Mouse (Mus musculus) adrenal gland, adult (tissue): ENCODE results near the gene Otx1.

ENCODE experiments used
- DNase-seq, 2 experiments: peaks; one replicate each; pipeline ENCODE4 v3.0.0; 2022 to 2023; ENCODE audit warnings: low spot score in 1 of 2; ENCODE audit not compliant: inconsistent age in 2 of 2

The Otx1 gene

DNA sequence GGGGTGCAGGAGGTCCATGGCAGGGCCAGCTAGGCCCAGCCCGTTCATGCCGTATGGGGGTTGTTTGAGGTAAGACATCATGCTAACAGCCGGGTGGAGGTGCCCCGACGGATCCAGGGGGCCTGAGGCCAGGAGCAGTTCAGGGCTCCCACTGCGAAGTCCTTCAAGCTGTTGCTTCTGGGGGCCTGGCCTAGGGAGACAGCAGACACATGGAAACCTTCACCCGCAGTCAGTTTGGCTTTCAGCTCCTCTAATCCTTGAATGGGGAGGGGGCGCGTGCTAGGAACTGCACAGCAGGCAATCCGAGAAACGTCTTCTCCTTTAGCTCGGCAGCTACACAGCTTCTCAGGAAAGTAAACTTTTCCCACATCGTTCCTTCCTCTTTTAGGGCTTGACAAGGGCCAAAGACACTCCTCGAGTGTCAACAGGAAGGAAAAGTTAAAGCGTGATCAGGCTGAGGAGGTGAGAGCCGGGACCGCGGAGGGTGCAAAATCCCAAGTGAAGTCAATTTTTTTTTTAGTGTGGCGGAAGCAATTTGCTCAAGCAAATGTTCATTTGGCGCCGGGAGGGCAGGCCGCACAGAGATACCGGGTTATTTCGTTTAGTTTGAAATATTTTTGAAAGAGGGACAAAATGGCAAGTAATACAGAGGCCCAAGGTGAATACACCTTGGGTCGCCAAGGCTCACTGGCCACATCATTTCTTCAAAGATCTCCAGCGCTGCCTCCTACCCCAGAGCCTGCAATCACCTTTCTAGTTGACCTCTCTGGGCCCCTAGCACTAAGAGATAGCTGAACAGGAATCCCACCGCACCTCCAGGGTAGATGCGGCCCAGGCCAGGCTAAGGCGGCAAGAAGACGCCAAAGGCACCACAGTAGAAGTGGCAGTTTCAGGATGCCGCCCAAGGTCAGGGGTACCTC lies 3.0 kb downstream of the Otx1 start:
- DNase-seq, result peak in 1 of 2 experiments; percentile 44

DNA sequence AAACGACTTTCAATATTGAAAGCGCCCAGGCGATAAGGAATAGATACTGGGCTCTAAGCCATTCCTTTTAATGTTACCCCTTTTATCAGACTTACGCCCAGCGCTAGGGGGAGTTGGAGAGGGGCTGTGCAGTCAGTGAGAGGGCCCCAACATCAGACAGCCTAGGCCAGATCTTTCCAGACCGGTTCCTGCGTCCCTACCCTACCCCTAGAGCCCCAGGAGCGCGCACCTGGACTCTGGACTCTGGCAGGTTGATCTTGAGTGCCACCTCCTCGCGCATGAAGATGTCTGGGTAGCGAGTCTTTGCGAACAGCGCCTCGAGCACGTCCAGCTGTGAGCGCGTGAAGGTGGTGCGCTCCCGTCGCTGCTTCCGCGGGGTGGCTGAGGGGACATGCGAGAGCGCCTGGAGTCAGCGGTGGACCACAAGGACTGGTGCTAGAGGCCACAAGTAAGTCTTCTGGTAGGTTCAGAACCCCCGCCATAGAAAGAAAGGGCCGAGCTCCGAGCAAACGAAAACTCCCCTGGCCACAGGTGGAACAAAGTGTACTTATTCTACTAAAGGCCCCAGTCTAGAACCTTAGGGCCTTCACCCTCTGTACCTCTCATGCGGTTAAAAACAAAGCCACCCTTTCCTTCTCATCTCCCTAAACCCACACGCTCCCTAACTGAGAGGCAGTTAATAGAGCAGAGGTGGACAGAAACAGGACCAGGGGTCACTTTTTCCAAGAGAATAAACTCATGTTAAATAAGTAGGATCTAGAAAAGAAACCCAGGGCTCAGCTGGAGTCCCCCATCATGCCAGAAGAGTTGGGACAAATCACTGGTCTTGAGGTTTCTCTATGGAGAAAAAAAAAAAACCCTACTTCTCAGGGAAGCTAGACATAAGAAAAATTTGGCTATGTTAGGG lies 4.3 kb downstream of the Otx1 start:
- DNase-seq, result peak in 1 of 2 experiments; percentile 33

DNA sequence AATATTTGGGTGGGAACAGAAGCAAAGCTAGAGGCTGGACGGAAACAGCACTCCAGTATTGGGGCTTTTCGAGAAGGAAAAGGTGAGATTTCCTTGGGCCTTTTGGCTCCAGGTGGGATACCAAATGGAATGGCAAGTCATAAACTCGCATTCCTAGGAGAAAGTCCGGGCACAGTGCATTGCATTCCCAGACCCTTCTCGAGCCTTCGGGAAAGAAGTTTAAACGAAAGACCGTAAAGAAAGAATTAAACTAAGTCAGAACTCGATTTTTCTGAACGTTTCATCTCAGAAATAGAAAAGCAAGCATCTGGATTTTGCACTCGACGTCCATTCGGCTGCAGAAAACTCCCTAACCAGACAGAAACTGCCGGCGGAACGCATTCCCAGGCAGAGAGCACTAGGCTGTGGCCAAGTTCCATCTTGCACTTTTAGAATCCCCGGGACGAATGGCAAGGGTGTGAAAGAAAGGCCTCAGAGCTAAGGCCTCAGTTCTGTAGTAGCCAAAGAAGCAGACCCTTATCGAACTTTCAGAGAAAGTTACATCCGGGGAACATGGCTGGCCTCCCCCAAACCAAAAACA lies 5.0 kb downstream of the Otx1 start:
- peak in 1 of 2 experiments; percentile 59 for DNase-seq

DNA sequence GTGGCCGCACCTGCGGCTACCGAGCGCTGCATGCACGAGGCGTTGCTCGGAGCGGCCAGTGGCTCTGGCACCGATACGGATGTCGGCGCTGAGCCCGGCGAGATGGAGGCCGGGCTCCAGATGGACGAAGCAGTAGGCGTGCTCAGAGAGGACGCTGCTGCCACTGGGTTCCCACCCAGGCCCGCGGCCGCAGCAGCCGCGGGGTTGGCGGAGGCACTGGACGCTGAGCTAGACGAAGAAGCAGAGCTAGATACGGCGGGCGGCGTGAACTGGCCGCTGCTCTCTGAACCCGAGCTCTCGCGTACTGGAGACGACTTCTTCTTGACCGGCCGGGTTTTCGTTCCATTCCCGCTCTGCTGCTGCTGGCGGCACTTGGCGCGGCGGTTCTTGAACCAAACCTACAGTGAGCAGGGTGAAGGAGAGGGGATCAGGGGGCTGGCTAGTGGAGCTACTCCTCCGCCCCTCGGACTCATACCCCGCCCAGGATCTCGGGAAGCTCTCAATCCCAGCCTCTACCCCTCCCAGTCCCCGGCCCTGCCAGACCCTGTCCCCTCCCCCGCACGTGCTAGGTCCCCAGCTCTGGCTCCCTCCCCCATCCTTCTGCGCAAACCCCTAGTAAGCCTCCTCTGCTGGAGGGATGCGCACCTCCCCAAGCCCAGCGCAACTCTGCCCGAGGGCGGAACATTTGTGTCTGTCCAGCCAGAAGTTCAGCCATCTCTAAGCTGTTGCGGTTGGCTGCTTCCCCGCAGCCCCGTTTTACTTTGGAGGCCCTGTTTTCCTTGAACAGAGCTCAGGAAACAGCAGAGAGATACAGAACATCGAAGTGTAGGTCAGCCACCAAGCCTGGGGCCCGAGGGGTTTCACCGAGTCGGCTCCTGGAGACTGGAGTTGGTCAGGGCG lies 5.8 kb downstream of the Otx1 start:
- peak; percentile 6 to 59 for DNase-seq

DNA sequence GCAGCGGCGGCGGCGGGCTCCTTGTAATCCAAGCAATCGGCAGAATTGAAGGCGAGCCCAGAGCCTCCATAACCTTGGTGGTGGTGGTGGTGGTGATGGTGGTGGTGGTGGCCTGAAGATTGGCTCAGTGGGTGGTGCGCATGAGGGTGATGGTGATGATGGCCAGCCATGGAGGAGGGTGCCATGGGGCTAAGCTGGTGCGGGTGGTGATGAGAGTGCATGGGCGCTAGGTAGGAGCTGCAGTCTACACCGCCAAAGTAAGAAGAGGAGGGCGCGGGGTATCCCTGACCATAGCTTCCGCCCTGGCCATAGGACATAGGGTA lies 6.4 kb downstream of the Otx1 start:
- DNase-seq, result no peak

DNA sequence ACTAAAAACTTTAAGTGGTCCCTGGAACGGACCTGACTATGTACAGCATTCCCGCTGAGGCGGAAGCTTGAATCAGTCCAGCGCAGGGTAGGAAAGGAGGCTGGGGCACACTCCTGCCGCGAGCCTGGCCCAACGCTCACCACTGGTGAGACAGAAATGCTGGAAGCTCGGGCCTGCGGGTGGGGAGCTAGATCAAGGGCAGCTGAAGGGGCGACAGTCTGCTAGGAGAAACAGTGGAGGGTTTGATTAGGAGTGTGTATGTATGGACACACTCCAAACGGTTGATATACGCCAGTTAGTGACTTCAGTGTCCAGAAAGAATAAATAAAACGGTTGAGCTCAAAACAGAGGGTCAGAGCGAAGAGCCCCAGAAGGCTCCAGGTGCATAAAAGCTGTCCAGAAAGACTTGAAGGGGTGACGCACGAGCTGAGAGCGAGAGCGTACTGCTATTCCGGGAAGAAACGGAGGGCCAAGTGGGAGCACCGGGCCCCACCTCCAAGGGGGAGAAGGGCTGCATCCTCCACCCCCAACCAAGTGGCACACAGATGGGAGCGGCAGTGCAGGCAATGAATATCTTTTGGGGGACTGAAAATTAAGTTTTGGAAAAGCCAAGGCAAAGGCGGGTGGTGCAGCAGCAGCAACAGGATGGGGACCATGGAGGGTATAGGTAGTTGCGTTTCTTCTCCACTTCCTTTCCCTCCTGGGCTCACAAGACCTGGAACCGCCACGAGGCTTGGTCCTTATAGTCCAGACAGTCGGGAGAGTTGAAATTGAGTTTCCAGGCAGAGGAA lies 7.0 kb downstream of the Otx1 start:
- DNase-seq, result peak in 1 of 2 experiments; percentile 35

DNA sequence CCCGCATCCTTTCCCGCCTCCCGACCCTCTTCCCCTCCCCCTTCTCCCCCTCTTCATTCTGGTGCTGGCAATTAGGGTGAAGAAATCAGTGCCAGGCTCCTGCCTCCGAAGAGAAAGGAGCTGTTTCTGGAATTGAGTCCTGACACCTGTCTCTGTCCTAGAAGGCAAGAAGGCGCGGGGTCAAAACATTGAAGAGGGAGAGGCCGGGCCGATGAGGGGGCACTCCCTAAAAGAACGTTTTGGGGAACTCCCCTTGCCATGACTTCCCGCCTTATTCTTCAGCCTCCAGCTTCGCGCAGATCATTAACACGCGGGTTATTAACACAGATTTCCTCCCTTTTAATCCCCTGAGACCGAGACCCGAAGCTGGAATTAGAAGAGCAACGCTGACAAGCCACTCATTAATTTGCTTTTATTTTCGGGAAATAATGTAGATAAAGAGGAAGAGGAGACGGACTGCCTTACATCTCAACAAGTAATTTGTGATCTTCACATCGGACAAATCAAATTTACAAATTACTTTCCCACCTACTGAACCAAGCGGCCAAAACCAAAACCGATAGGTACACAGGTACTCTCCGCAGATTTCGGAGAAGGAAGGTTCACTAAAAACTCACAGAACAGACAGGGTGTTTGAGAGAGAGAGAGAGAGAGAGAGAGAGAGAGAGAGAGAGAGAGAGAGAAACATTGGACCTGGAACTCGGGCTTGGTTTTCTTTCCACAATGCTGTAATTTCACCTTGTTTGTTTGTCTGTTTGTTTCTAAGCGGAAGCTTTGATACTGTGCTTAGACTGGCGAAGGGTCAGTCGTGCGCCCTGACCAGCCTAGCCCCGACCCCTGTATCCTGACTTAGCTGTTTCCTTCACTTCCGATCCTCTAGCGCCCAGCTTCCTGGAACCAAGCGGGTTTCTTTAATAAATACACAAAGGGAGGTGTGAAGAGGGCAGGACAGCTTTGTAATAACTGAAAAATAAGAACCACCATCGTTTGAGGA lies 8.0 kb downstream of the Otx1 start:
- peak; percentile 6 to 50 for DNase-seq

DNA sequence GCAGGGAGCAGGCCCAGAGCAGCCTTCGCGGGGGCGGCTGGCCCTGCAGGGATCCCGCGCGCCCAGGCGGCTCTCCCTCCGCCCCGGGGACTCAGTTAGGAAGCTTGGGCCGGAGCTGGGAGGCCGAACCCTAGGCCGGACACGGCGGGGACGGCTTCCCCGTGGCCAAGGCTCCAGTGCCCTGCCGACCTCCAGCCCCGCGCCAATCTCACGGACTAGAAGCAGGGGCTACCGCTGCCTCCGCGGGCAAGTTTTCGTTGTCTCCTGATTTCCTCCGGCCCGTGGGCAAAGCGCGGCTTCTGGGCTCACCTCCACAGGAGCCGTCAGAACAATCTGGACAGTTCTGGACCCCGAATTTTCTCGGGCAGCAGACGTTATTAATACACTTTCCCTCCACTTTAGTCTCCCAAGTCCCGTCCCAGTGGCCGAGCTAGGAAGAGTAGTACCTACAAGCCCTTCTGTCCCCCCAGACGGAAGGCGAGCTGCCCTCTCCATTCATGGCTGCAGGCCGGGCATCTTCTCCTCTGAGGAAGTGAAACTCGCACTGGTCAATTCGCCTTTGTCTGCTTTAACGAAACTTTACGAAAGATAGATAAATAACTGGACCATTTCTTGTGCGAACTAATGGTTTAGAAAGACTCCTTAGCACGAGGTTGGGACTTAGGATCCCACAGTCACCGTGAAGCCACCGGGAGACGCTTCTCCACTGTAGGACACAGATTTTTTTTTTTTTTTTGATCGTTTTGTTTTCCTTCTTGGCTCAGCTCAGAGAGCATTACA lies 8.9 kb downstream of the Otx1 start:
- DNase-seq, result peak; percentile 27 to 85

DNA sequence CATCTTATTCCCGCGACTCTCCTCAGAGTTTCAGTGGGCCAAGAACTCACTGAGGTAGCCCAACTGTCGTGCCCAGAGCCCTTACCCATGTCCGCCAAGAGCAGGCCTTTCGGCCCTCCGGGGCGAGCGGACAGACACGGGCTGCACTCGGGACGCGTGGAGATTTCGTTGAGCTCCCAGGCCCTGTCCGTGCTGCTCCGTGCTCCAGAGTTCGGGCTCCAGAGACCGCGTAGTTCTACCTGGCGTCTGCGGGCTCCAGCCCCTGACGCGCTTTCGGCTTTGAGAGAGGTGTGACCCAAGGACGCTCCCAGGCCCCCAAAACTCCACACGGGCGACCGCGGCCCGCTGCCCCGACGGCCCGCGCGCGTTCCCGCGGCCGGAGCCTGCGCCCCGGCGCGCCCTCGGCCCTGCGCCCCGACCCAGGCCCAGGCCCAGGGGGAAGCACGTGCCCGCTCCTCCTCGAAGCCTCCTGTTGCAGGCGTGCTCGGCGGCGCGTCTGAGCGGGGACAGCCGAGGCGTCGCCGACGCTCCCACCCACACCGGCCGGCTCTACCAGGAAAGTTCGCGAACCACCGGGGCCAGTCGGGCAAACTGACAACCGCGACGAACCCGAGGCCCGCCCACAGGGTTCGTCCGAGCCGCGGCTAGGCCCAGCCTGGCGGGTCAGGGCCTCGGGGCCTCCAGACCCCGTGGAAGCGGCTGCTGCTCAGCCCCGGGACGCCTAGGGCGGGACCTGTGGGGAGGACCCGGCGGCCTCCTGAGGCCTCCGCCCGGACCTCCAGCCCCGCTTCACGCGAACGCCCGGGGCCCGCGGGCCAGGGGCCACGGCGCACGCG lies 9.7 kb downstream of the Otx1 start:
- DNase-seq, result peak; percentile 7 to 28

DNA sequence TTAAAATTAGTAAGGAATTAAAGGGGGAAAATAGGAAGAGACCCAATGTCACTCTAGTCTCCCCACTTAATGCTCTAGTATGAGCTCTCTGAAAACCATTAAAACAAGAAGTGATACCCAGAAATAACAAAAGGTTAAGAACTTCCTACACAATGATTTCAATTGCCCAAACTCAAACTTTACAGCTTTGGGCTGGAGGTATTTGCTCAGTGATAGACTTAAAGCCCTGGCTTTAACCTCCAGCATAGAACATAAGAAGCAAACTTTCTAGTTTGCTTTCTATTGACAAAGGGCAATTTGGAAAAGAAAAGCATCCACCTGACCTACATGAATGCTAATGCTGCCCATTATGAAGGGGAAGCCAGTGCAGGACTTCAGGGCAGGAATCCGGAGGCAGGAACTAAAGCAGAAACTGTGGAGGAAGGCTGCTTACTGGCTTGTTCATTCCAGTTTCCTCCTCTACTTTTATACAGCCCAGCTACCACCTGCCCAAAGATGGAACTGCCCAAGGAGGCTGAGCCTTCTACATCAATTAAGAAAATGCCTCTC lies 14.2 kb downstream of the Otx1 start:
- DNase-seq, result no peak

DNA sequence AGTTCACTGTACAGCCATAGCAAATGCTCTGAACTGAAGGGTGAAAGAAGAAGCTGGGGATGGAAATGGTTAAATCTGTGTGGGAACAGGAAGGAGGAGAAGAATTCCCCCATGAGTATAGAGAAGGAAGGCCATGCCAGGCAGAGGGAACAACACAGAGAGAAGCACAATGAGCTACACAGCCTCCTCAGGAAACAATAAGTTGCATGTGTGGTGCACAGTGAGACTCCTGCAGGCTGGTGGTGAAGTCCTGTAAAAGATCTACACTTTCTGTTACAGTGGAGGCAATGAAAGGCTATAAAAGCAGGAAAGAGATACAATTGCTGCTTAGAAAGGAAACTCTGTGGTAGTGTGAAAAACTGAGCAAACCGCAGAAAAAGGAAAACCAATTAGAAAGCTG lies 17.6 kb downstream of the Otx1 start:
- no peak for DNase-seq

DNA sequence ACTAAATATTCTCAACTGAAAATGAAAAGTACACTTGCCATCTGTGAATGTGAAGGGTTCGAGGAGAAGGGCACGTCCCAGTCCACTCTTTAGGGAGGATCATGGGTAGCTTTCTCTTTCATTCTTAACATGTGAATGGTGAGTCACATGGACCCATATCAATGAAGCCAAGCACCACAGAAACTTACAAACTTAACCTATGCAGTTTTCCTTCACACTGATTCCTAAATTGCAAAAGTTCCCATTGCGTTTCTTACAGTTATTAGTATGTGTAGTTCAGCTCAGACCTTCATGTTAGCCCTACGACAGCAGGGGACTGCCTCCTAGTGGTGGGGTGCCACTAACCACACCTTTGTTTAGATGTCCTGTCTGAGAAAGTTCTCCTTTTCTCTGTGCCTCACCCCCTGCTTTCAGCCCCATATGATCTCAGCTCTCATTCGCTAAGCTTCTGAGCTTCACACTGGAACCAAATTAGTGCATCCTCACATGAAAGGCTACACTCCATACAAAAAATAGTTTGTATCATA lies 28.6 kb downstream of the Otx1 start:
- DNase-seq, result peak in 1 of 2 experiments; percentile 20

DNA sequence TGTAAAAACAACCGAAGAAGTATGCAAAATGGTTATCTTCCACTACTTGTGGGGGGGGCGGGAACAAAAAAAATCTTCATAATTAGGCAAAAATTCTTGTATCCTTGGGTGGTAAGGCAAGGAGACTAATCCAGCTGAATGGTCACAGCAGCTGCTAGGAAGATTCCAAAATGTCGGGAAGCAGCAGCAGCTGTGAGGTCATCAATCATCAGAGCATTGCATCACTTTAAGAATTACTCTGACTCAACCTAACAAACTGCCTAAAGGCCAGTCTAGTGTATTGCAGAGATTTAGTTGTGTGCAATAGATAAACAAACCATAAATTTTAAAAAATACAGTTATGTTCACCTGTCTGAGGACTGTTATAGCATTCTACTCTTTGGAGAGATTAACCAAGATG lies 29.1 kb downstream of the Otx1 start:
- DNase-seq, result peak in 1 of 2 experiments; percentile 65

DNA sequence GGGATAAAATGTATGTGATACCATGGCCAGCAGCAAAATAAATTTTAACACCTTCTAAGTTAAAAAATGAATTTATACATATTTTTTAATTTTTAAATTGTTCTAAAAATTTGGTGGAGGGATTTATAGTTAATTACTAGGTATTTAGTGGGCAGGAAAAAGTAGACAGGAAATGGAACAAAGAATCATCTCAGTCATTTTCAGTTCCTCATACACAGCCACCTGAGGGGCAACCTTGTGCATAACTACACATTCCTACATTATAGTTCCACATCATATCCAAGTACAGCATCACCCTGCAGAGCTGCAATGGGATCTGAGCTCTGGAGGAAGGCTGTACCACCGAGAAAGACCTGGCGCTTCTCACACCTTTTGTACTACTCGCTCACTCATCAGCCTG lies 33.8 kb downstream of the Otx1 start:
- DNase-seq, result no peak

DNA sequence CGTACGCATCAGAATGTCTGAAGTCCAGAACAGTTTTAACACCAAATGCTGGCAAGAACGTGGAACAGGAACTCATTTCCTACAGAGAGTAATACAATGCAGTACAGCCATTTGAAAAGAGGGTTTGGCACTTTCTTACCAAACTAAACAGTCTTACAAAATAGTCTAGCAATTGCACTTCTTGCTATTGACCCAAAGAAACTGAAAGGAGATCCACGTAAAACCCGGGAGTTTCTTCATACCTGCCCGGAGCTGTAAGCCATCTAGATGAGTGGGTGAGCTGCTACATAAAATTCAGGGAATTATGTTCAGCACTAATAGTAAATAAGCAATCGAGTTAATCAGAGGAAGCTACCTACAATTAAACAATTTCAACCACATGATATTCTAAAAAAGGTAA lies 47.5 kb downstream of the Otx1 start:
- no peak for DNase-seq

DNA sequence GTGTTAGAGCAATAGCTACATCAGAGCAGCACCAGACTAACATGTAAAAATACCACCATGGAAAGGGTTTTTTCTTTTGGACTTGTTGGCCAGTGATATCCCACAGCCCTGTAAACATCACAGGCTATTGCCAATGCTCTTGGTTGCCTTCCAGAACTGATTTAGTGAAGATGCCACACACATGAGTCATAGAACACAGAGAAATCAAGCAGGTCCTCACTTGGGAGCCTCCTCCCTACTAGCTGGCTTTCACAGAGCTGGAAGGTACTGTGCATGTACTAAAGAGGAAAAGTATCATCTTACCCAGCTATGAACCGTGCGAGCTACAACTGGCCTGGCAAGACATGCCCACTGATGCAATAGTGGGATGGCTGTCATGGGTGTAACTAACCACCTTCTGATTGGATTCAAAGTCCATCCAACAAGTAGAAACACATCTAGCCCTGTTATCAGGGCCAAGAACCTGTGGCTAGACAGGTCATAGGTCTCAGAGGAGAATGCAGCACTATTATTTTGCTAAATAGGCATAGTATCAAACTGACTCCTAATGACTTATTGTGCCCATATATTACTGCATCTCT lies 51.0 kb downstream of the Otx1 start:
- DNase-seq, result peak; percentile 32 to 51
